Mouse (Mus musculus) frontal cortex, adult 2 months (tissue): ENCODE data around the gene Snn. TPM values are rescaled to one million over a fixed set of nuclear protein-coding genes. Genes with fewer than 3 reads are reported as not detected.
A peak's percentile ranks its signal among the peaks of the same experiment; 100 is the strongest.
"Not testable (repeated sequence)": the region's sequence is repeated elsewhere in the genome, so short reads cannot be mapped to it uniquely, and the experiment has no call there.

ENCODE experiments used
- DNase-seq, 2 experiments: peaks; one replicate each; pipeline ENCODE4 v3.0.0; 2022; ENCODE audit warnings: low spot score in 1 of 2; ENCODE audit errors: extremely low spot score in 1 of 2
- polyA plus RNA-seq: library from polyadenylated mRNA; depleted of rRNA; stranded (reverse); fragments of >200 nt; gene quantifications from 2 replicates; pipeline ENCODE4 v1.2.3, GENCODE M21; 2012; rRNA removed

Gene Snn
- 201 and 227 TPM in 2 replicates for polyA plus RNA-seq

DNA sequence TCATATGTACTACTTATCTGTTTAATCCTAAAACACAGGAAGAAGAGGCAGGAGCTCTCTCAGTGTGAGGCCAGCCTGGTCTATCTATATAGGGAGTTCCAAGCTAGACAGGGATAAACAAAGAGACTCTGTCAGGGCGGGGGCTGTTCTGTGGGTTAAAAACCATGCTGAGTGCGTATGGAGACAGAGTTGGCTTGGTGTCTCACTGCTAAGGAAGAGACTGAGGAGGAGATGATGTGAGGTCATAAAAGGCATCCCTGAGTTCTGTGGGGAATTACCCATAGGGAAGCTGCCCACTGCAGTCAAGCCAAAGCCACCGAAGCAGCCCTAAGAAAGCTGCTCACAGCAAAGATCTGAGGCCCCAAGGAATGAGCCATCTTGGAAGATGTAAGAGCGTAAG is at the start of gene Snn:
Snn (plus strand) TSS at position 301 of the 400 bp plus-strand sequence.
- no peak for DNase-seq

DNA sequence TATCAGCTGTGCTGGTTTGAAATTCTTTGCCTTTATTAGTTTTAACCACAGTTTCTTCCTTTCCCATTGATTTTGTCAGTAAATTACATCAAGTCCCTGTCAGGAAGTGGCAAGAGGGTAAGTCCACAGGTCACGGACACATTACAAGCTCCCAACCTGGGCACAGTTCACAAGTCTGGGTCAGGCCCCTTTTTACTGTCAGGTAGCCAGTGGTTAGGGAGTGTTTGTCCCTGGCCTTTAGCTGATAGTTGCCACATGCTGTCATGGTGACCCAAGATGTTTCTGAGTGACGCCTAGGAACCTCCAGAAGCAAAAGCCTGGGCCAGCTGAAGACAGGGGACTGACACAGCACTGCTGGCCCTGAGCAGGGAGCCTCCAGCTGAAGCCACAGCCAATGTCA is 49.5 kb upstream of the Snn start:
- no peak for DNase-seq

DNA sequence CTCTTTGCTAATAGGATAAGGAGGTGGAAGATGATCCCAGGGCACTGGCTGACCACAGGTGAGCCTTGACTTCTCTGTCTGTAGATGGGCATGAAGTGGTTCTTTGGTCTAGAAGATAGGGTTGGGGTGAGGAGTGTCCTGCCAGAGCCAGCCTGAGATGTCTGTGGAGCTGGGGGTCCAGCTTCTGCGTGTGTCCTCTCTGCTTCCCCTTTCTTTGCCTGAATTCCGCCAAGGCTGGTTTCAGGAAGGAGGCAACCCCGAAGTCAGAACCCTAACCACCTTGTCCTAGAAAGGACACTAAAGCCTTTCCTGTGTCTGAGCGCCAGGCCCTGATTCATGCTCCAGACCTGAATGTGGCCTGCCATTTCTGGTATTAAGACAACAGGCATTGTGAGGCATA is 48.8 kb upstream of the Snn start:
- DNase-seq, result no peak

DNA sequence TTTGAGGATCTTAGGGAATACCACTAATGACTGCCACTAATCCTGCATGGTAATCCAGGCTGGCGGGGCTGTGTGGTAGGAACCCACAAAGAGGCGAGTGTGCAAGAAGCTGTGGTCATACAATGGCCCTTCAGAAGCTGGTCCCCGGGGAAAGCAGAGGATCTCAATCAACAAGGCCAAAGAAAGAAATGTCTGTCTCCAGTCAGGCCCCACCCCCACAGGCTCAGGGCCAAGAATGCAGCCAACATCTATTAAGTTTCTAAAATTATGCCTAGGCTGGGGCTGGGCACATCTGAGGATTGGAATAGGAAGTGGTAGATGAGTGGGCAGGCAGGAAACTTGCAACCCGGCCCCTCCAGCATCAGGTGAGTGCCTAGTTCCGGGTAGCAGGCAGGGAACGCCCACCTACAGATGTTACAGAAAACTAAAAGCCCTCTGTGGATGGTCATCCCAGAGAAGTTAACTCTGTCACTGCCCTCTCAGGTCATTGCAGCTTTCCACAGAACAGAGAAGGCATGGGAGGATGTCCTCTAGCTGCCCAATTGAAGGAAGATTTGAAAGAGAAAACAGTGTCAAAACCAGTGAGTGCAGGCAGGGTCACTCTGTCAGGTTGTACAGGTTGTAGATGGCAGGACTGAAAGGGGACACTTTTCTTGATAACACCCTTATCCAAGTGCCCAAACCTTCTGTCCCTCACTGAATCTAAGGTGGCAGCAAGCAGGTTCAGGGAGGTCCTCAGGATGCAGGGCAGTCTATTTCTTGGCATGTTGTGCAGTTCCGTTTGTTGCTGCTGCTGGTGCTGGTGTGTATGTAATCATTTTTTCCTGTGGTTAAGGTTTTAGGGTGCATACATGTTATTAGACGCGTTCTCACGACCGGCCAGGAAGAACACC is 47.9 kb upstream of the Snn start:
- DNase-seq, result peak; percentile 67 to 72

DNA sequence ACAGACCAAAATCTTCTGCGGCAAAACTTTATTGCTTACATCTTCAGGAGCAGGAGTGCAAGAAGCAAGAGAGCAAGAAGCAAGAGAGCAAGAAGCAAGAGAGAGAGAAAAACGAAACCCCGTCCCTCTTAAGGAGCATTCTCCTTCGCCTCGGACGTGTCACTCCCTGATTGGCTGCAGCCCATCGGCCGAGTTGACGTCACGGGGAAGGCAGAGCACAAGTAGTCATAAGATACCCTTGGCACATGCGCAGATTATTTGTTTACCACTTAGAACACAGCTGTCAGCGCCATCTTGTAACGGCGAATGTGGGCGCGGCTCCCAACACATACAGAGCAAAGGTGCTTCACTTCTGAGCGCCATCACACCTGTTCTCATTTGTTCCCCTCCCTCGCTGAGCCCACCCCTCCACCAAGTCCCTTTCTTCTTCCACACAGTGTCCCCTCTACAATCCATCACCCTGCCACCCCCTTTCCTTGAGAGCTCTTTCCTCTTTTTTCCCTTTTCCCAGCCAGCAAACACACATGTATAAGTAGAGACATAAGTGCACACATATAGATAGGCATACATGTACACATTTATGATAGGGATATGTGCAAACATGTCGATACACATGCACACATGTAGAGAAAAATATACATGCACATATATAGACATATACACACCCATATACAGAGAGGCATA is 47.1 kb upstream of the Snn start:
- not testable (repeated sequence) for DNase-seq

DNA sequence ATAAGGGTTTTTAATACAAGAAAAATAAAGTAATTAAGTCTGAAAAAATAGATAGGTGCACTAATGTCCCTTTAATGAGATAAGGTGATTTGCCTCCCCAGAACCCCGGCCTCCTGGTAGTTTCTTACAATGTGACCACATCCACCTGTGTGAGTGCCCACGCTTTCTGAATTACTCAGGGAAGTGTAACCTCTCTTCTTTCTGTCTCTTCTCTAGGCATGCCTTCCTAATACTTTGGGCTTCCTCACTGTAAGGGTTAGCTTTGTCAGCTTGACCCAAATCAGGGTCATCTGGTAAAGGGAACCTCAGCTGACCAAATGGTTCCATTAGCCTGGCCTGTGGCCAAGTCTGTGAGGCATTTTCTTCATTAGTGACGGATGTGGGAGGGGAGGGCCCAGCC is 46.3 kb upstream of the Snn start:
- no peak for DNase-seq

DNA sequence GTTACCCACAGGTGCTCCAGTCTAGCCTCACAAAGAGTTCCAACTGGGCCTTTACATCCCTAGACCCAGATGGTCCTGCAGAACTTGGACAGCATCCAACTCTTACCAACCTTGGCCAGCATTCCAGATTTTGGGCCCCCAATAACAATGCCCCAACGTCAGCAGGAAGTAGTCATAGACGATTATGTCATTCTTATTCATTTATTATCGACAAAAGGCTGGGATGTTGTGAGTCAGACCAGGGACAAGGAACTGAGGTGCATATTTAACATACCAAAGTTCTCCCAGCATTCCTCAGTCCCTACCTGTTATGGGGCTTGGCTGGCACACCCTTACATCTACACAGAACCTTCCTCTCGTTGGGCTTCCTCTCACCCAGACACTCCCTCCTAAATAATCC is 44.4 kb upstream of the Snn start:
- DNase-seq, result no peak

- DNase-seq, result no peak
Measured at GRCm38 (mm10) chr16:11017807-11018595, 42.7 kb upstream of the Snn start.

- no peak for DNase-seq
Measured at GRCm38 (mm10) chr16:11021403-11022112, 39.2 kb upstream of the Snn start.

DNA sequence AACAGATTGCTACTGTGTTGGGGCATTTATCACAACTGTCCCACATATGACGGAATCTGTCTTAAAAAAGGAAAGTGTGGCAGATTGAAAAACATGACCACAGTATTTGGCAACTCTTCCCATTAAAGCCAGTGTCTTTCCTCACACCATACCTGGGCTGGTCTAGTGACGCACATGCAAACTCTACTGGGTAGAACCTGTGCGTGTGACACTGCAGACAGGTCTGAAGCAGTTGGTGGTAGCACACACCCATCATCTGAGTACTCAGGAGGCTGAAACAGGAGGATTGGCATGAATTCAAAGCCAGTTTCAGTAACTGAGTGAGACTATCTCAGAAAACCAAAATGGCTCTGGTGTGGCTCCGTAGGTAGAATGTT is 38.6 kb upstream of the Snn start:
- DNase-seq, result no peak

- no peak for DNase-seq
Measured at GRCm38 (mm10) chr16:11023618-11024017, 37.1 kb upstream of the Snn start.

DNA sequence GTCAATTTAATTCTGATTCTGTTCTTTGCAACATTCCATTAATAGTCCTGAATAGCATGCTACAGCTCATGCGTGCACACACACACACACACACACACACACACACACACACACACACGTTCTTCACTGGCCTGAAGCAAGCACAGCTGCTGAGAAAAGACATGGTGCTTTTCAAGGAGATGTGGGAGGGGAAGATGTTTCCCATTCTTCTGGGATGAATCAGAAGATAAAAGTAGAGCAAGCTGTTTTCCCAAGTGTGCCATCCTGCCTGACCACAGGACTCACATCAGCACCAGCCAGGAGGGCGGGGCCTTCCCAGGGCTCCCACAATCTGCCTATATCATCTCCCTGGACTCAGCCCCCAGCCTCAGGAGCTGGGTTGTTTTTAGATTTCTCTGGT is 35.9 kb upstream of the Snn start:
- DNase-seq, result peak in 1 of 2 experiments; percentile 52

DNA sequence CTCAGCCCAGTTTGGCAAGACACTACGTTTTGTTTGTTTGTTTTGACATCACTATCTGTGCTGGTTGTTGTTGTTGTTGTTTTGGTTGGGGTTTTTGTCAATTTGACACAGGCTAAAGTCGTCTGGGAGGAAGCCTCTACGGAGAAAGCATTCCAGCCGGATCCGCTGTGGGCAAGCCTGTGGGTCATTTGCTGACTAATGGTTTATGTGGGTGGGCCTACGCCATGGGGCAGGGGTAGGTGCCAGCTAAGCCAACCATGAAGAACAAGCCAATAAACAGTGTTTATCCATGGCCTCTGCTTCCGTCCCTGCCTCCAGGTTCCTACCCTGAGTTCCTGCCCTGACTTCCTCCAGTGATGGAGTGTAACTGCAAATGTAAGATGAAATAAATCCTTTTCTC is 32.5 kb upstream of the Snn start:
- DNase-seq, result no peak

- no peak for DNase-seq
Measured at GRCm38 (mm10) chr16:11030844-11031243, 29.9 kb upstream of the Snn start.

GRCm38 (mm10) chr16:11031320-11031719 is 29.4 kb upstream of the Snn start:
- no peak for DNase-seq

GRCm38 (mm10) chr16:11034193-11034803 is 26.4 kb upstream of the Snn start:
- peak; percentile 52 to 92 for DNase-seq

- DNase-seq, result no peak
Measured at GRCm38 (mm10) chr16:11035273-11035672, 25.5 kb upstream of the Snn start.

- DNase-seq, result peak in 1 of 2 experiments; percentile 86
Measured at GRCm38 (mm10) chr16:11035790-11036431, 24.8 kb upstream of the Snn start.

DNA sequence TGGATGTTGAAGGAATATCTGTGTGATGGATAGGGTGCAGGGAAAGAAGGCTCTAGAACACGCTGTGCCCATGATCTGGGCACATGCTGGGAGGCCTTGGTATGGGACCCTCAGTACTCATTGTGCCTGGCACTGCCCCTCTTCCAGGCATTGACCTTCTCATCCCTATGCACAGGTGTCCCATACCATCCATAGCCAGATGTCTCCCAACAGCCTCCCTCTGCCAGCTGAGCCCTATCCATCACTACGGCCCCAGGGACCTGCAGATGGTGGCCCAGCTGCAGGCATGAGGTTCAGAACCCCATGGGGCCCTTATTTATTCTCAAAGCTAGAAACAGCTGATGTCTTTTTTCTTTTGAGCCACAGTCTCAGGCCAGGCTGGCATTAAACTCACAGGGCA is 20.1 kb upstream of the Snn start:
- DNase-seq, result no peak

- DNase-seq, result no peak
Measured at GRCm38 (mm10) chr16:11043239-11043638, 17.5 kb upstream of the Snn start.
